Mouse (Mus musculus) fat pad, adult 2 months (tissue): ENCODE data around the gene Pla2g16.

ENCODE experiments used
- DNase-seq: peaks from one replicate; pipeline ENCODE4 v3.0.0-alpha.2; 2011; ENCODE audit warnings: low read depth, low spot score; ENCODE audit errors: extremely low read depth

Pla2g16 gene

GRCm38 (mm10) chr19:7557328-7557822 is at the start of gene Pla2g16:
Gene Pla2g16, plus strand, starts transcription at chr19:7557459.
- DNase-seq: peak; percentile 36

GRCm38 (mm10) chr19:7508026-7508425 is 49.2 kb upstream of the Pla2g16 start:
- DNase-seq: no peak

GRCm38 (mm10) chr19:7516437-7516836 is 40.8 kb upstream of the Pla2g16 start:
- no peak for DNase-seq

GRCm38 (mm10) chr19:7521619-7522018 is 35.6 kb upstream of the Pla2g16 start:
- no peak for DNase-seq

- no peak for DNase-seq
Measured at GRCm38 (mm10) chr19:7522856-7523255, 34.4 kb upstream of the Pla2g16 start.

- no peak for DNase-seq
Measured at GRCm38 (mm10) chr19:7523292-7523691, 34.0 kb upstream of the Pla2g16 start.

GRCm38 (mm10) chr19:7523781-7524180 is 33.5 kb upstream of the Pla2g16 start:
- DNase-seq: no peak

- no peak for DNase-seq
Measured at GRCm38 (mm10) chr19:7524879-7525278, 32.4 kb upstream of the Pla2g16 start.

- DNase-seq: no peak
Measured at GRCm38 (mm10) chr19:7528639-7529428, 28.4 kb upstream of the Pla2g16 start.

GRCm38 (mm10) chr19:7531906-7532305 is 25.4 kb upstream of the Pla2g16 start:
- no peak for DNase-seq

GRCm38 (mm10) chr19:7533891-7534290 is 23.4 kb upstream of the Pla2g16 start:
- DNase-seq: no peak

GRCm38 (mm10) chr19:7548924-7549323 is 8.3 kb upstream of the Pla2g16 start:
- DNase-seq: no peak

GRCm38 (mm10) chr19:7551550-7552300 is 5.5 kb upstream of the Pla2g16 start:
- DNase-seq: no peak

- DNase-seq: no peak
Measured at GRCm38 (mm10) chr19:7552301-7552673, 5.0 kb upstream of the Pla2g16 start.

- DNase-seq: no peak
Measured at GRCm38 (mm10) chr19:7553441-7553840, 3.8 kb upstream of the Pla2g16 start.

GRCm38 (mm10) chr19:7554881-7555280 is 2.4 kb upstream of the Pla2g16 start:
- no peak for DNase-seq

GRCm38 (mm10) chr19:7556641-7557040 is 618 bp upstream of the Pla2g16 start:
- no peak for DNase-seq

- DNase-seq: no peak
Measured at GRCm38 (mm10) chr19:7557844-7558243, 585 bp downstream of the Pla2g16 start.

- DNase-seq: no peak
Measured at GRCm38 (mm10) chr19:7558675-7559074, 1.4 kb downstream of the Pla2g16 start.

GRCm38 (mm10) chr19:7559986-7560385 is 2.7 kb downstream of the Pla2g16 start:
- no peak for DNase-seq

GRCm38 (mm10) chr19:7561456-7561855 is 4.2 kb downstream of the Pla2g16 start:
- no peak for DNase-seq

GRCm38 (mm10) chr19:7562601-7563129 is 5.4 kb downstream of the Pla2g16 start:
- DNase-seq: no peak
